ENCODE assay signal across 9 mouse cellular contexts in the genomic region with DNA sequence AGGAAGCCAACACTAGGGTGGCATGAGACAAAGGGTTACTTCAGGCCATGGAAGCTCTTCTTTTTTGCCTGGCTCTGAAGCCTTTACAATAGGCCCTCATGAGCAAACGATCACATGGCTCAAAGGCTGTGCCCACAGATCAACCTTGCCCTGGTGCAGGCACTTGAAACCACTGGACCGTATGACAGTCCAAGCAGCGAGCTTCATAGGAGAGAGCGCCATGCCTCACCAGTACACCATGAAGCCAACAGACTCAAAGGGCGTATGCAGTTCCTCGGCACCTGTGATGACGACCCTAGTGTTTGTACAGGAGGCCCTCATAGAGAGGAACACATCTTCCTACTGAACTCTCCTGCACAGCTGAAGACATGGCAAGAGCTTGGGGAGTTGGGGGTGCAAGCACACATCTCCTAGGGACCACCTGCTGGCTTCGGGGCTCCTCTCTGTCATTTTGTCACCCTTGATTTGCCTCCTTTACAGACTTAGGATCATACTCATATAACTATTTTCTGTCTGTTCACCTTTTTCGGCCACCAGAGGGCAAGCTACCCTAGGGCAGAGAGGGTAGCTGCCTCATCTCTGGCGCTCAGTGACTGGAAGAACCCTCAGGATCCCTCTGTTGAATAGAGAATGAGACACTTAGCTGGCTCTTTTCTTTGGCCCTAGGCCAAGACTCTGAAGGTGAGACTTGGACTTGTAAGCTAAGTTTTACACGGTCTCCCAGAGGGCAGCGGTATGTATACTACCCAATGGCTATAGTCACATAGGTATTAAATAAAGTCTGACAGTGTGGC.
DNase-seq lines count a peak whose midpoint lies in the region; ATAC-seq and TF ChIP-seq lines count a peak whose summit lies in the region.
"Had no signal": no experiment of that assay in that cellular context is flagged by ENCODE, and none has a peak within 500 bp of the region (broad histone marks: within the 10 kb centered on the region; RNA-seq: fewer than 3 reads in every experiment).

No protein-coding gene starts in this region.

- H3K27ac ChIP-seq in left cerebral cortex, adult 2 months: no peak overlapping the region
- H3K27ac ChIP-seq in forebrain, embryonic 12.5 days: no peak overlapping the region
- H3K27ac ChIP-seq in hindbrain, embryonic 12.5 days: no peak overlapping the region; the same call in 1 of the 2 replicates
- H3K27ac ChIP-seq in midbrain, embryonic 16.5 days (ENCODE audit: low read length): no peak overlapping the region
- H3K27ac ChIP-seq: limb, embryonic 12.5 days had no signal

- H3K9me3 ChIP-seq in forebrain, embryonic 12.5 days: no peaks in the 10 kb centered on the region
- H3K9me3 ChIP-seq in hindbrain, embryonic 12.5 days (replicated peaks): no peaks in the 10 kb centered on the region
- no peaks in the 10 kb centered on the region for H3K9me3 ChIP-seq in midbrain, embryonic 16.5 days (replicated peaks; ENCODE audit: control insufficient read depth, low read length, poor library complexity, severe bottlenecking)
- H3K9me3 ChIP-seq: limb, embryonic 12.5 days had no signal

- H3K4me3 ChIP-seq in left cerebral cortex, adult 2 months: no peak overlapping the region
- H3K4me3 ChIP-seq in forebrain, embryonic 12.5 days (replicated peaks): no peak overlapping the region
- no peak overlapping the region for H3K4me3 ChIP-seq in hindbrain, embryonic 12.5 days
- no peak overlapping the region for H3K4me3 ChIP-seq in midbrain, embryonic 16.5 days (ENCODE audit: low read depth, low read length)
- H3K4me3 ChIP-seq: limb, embryonic 12.5 days had no signal

- ATAC-seq in forebrain, embryonic 12.5 days (ENCODE audit: low FRiP score): peak; percentile 67
- 0 out of 2 replicates have a peak, but pooled peaks have one; percentile 25 for ATAC-seq in hindbrain, embryonic 12.5 days (ENCODE audit: low FRiP score)
- ATAC-seq in midbrain, embryonic 16.5 days: peak; percentile 50

- H3K9ac ChIP-seq in forebrain, embryonic 12.5 days: no peak overlapping the region
- no peak overlapping the region for H3K9ac ChIP-seq in hindbrain, embryonic 12.5 days
- no peak overlapping the region for H3K9ac ChIP-seq in midbrain, embryonic 16.5 days (ENCODE audit: low read depth, low read length)
- H3K9ac ChIP-seq: limb, embryonic 12.5 days had no signal

- TF ChIP-seq CTCF in left cerebral cortex, adult 2 months (IDR thresholded peaks at IDR 0.05): peak; percentile 74

- H3K4me2 ChIP-seq in forebrain, embryonic 12.5 days: no peak overlapping the region
- H3K4me2 ChIP-seq in hindbrain, embryonic 12.5 days (replicated peaks): no peak overlapping the region
- no peak overlapping the region for H3K4me2 ChIP-seq in midbrain, embryonic 16.5 days (ENCODE audit: low read length)
- H3K4me2 ChIP-seq: limb, embryonic 12.5 days had no signal

- peak in 1 of 2 experiments; percentile 50 for DNase-seq in left cerebral cortex, adult 2 months (ENCODE audit: extremely low spot score in 1 of 2, low spot score in 2 of 2)
- DNase-seq in left cerebral cortex, postnatal 36 days (ENCODE audit: low spot score in 2 of 2): no peak
- peak; percentile 77 for DNase-seq in brain, adult 2 months (ENCODE audit: low read depth, low spot score)
- peak; percentile 59 to 66 for DNase-seq in layer of hippocampus, postnatal 14 days (ENCODE audit: low spot score in 2 of 2)
- DNase-seq in spleen, postnatal 36 days (ENCODE audit: low spot score in 2 of 2): peak; percentile 60 to 70

- 77% methylated on average over 12 of the region's 12 CpGs for WGBS in forebrain, embryonic 12.5 days
- WGBS in hindbrain, embryonic 12.5 days: 81% methylated on average over 12 of the region's 12 CpGs
- 74% methylated on average over 12 of the region's 12 CpGs for WGBS in midbrain, embryonic 16.5 days

- intact Hi-C loops in left cerebral cortex, adult 2 months (cut with DNase I): loop anchor here (2.0 to 5.0 kb wide), 2 partner anchors 55 to 73 kb away; no protein-coding TSS in a partner anchor
- intact Hi-C loops in left cerebral cortex, postnatal 36 days (cut with DNase I): loop anchor here (2.0 to 5.0 kb wide), 3 partner anchors 35 to 73 kb away; no protein-coding TSS in a partner anchor

- peaks cover 15% of the 10 kb centered on the region for H3K4me1 ChIP-seq in forebrain, embryonic 12.5 days
- H3K4me1 ChIP-seq in hindbrain, embryonic 12.5 days: peaks cover 3% of the 10 kb centered on the region; the same call in 1 of the 2 replicates
- H3K4me1 ChIP-seq in midbrain, embryonic 16.5 days (ENCODE audit: control insufficient read depth, insufficient read depth, low read length): 0 out of 2 replicates have a peak, but pooled peaks cover 3% of the 10 kb centered on the region

- peaks cover 86% of the 10 kb centered on the region for H3K36me3 ChIP-seq in forebrain, embryonic 12.5 days (replicated peaks)
- H3K36me3 ChIP-seq in hindbrain, embryonic 12.5 days: peaks cover 84% of the 10 kb centered on the region
- peaks cover 61% of the 10 kb centered on the region for H3K36me3 ChIP-seq in midbrain, embryonic 16.5 days (ENCODE audit: control insufficient read depth, insufficient read depth, low read length)

- no peaks in the 10 kb centered on the region for H3K27me3 ChIP-seq in forebrain, embryonic 12.5 days
- H3K27me3 ChIP-seq in hindbrain, embryonic 12.5 days: no peaks in the 10 kb centered on the region
- H3K27me3 ChIP-seq in midbrain, embryonic 16.5 days (ENCODE audit: control insufficient read depth, insufficient read depth, low read depth, low read length): no peaks in the 10 kb centered on the region
- H3K27me3 ChIP-seq: limb, embryonic 12.5 days had no signal

Comparison
In these comparisons a context has a peak if more than half of its experiments do, and no peak if none do; other contexts are left out.
1. DNase-seq: peak in brain, adult 2 months (single experiment), layer of hippocampus, postnatal 14 days (2 of 2) and spleen, postnatal 36 days (2 of 2); none in left cerebral cortex, postnatal 36 days (0 of 2).
2. Peak in every context shown above with its lines, with median percentiles within 50 percentile points of each other: ATAC-seq.